Mouse (Mus musculus): Measurements from ENCODE around the gene Lamc1. TPM values are rescaled to one million over a fixed set of nuclear protein-coding genes. Genes with fewer than 3 reads are reported as not detected.
A peak's percentile ranks its signal among the peaks of the same experiment; 100 is the strongest.
"Not testable (repeated sequence)": the region's sequence is repeated elsewhere in the genome, so short reads cannot be mapped to it uniquely, and the experiment has no call there.

Lamc1 gene
- total RNA-seq, 2 experiments from 2014 or later: 21.9 to 27.8 TPM

GRCm38 (mm10) chr1:153307509-153308178 is 24.9 kb downstream of the Lamc1 start:
- DNase-seq (ENCODE audit: low spot score in 2 of 2): no peak

- not testable (repeated sequence) for DNase-seq (ENCODE audit: low spot score in 2 of 2)
Observed at GRCm38 (mm10) chr1:153305728-153306127, 26.9 kb downstream of the Lamc1 start.

GRCm38 (mm10) chr1:153305249-153305648 is 27.3 kb downstream of the Lamc1 start:
- DNase-seq (ENCODE audit: low spot score in 2 of 2): not testable (repeated sequence)

DNA sequence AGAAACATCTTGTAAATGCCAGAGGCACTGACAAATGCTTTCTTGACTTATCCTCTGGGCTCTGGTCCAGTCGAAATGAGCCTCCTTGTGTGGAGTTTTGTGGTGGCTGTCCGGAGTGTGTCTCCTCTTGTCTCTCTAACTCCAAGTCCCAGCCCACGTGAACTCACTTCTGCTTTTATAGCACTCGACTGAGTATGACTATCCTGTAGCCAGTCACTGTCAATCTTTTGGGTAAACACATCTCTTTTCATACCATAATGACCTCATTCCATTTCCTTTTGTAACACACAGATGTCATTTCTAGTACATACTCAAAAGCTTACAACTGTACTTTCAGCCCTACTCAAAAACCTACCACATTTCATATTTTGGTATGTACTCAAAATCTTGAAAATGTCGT is 33.1 kb downstream of the Lamc1 start:
- not testable (repeated sequence) for DNase-seq (ENCODE audit: low spot score in 2 of 2)

- DNase-seq (ENCODE audit: low spot score in 2 of 2): peak in 1 of 2 experiments; percentile 57
Observed at GRCm38 (mm10) chr1:153297774-153298363, 34.7 kb downstream of the Lamc1 start.

GRCm38 (mm10) chr1:153296035-153296434 is 36.6 kb downstream of the Lamc1 start:
- no peak for DNase-seq (ENCODE audit: low spot score in 2 of 2)

DNA sequence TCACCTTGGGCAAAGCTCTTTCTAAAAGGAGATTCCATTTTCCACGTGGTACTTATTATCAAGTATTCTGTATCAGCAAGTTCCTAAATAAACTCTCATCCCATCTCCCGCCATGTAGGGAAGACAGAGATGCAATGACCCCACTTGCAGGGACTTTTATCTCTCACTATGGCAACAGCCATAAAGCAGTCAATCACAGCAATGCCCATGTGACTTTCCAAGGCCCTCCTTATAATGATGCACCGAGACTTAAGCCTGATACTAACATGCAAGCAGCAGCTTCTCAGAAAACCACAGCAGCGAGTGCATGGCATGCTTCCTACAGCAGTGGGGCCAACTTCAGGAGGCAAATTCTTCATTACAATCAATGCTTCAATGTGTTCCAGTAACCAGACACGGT is 39.7 kb downstream of the Lamc1 start:
- DNase-seq (ENCODE audit: low spot score in 2 of 2): no peak

- no peak for DNase-seq (ENCODE audit: low spot score in 2 of 2)
Observed at GRCm38 (mm10) chr1:153292202-153292601, 40.4 kb downstream of the Lamc1 start.

DNA sequence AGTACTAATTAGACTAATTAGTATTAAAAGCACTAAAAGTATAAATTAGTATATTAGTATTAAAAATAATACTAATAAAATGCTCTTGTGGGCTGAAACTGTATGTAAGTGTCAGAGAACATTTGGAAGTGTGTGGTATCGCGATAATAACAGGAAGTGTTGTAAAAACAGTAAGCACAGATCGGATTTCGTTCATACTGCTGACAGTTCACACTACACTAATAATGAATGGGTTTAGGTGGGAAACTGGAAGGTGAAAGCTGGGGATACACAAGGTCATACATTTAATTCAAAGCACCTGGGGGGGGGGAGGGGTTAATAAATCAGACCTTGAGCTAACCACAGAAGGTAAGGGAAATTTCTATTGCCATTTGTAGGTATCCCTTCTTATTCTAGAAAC is 41.2 kb downstream of the Lamc1 start:
- no peak for DNase-seq (ENCODE audit: low spot score in 2 of 2)

- peak in 1 of 2 experiments; percentile 58 for DNase-seq (ENCODE audit: low spot score in 2 of 2)
Observed at GRCm38 (mm10) chr1:153288010-153288409, 44.6 kb downstream of the Lamc1 start.

- no peak for DNase-seq (ENCODE audit: low spot score in 2 of 2)
Observed at GRCm38 (mm10) chr1:153287443-153287842, 45.1 kb downstream of the Lamc1 start.

DNA sequence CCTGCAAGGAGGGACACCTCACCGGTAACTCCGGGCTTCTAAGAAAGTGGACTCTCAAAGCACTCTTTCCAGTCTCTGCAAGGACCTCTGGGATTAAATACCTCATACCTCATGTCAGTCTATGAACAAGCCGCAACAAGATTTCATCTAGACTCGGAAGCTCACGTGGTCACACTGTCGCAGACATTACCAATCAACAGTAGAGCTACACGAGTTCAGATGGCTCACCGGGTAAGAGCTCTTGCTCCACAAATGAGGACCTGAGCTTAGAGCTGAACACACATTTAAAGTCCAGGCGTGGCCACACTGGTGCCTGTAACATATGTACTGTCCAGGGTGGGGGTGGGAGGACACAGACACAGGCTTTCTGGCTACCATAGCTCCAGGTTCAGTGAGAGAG is 46.4 kb downstream of the Lamc1 start:
- DNase-seq (ENCODE audit: low spot score in 2 of 2): no peak

DNA sequence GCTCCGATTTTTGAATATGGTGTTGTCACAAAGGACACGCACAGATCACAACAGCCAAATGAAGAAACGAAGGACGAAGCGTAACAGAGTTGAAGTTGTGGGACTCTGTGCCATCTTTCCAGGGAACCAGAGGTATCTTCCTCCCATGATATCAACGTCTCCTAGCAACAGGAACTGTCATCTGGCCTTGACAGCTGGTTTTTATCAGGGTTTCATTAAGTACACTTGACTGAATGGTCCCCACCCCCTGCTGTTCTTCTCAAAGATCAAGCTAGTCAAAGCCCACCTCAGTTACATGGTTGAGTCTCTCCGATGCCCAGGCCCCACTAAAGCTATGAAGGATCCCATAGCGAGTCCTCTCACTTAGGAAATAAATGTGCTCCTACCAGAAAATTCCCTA is 47.4 kb downstream of the Lamc1 start:
- no peak for DNase-seq (ENCODE audit: low spot score in 2 of 2)

DNA sequence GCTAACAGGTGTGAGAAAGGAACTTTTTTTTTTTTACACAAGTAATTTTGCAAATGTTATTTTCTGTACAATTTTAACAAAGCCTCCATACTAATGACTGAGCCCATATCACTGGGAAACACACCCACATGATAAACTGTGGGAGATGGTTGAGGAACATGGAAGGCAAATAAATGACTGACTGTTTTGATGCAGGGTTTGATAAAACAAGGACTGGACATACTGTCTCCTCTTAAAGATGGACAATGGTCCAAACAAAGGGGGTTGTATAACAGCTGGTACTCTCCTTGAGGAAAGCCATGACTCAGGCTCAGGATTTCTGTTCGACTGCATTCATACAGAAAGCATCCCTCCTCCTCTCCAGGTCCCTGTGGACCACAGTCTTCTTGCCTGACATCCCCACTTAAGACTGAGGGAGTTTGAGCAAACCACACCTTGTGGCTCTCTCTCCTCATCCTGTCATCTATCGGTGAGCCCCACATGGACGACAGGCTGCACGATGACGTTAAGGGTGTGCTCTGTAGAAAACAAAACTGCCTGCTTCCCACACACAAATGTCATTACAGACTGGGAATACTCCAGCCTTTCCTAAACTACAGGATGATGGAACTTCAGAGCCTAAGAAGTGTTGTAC is 50.1 kb downstream of the Lamc1 start:
- DNase-seq (ENCODE audit: low spot score in 2 of 2): peak; percentile 32 to 70

- no peak for DNase-seq (ENCODE audit: low spot score in 2 of 2)
Observed at GRCm38 (mm10) chr1:153281483-153281882, 51.1 kb downstream of the Lamc1 start.

- no peak for DNase-seq (ENCODE audit: low spot score in 2 of 2)
Observed at GRCm38 (mm10) chr1:153280411-153280810, 52.2 kb downstream of the Lamc1 start.

DNA sequence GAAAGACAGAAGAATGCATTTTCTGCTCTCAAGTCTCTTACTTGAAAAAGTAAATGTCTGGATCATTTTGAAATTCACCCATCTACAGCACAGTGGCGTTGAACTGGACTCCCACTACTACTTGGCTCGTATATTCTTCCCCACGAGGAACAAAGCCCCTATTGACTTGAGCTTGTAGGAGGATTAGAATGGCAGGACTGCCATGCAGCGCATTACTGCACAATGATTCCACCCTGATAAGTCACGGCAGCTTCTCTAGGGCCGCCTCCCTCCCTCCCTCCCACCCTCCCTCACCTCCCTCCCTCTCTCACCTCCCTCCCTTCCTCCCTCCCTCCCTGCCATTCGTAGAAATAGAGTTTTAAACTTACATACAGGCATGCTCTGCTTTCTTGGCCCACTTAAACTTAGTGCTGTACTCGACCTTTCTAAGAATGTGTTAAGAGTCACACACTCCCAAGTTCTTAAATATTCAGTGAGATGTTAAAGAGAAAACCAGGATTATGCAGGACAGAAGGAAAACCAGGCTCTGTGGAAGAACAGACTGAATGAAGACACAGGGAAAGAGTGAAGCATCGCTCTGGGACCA is 54.5 kb downstream of the Lamc1 start:
- DNase-seq (ENCODE audit: low spot score in 2 of 2): no peak

DNA sequence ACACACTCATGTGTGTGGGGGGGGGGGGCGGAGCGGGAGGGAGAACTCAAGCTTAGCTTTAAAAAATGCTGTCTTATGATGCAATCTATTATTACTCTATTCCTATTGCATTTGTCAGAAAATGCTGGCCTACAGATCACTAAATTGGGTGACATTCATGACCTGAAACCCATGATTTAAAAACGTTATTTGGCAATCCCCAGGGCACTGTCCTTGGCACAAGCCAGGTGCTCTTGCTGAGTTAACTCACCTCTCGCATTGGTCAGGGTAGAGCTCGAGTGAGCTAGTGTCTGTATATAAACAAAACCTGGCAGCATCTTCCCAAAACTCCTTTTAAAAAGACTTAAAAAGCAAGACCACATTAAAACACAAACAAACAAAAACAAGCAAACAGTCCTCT is 57.1 kb downstream of the Lamc1 start:
- DNase-seq (ENCODE audit: low spot score in 2 of 2): no peak

- no peak for DNase-seq (ENCODE audit: low spot score in 2 of 2)
Observed at GRCm38 (mm10) chr1:153274611-153275010, 58.0 kb downstream of the Lamc1 start.

GRCm38 (mm10) chr1:153273657-153274056 is 58.9 kb downstream of the Lamc1 start:
- no peak for DNase-seq (ENCODE audit: low spot score in 2 of 2)

GRCm38 (mm10) chr1:153270827-153271226 is 61.8 kb downstream of the Lamc1 start:
- peak in 1 of 2 experiments; percentile 29 for DNase-seq (ENCODE audit: low spot score in 2 of 2)

GRCm38 (mm10) chr1:153269681-153270080 is 62.9 kb downstream of the Lamc1 start:
- DNase-seq (ENCODE audit: low spot score in 2 of 2): no peak

All from layer of hippocampus, adult 18-20 months (tissue).